Mouse (Mus musculus) CH12.LX (cell line): ENCODE results near the gene Sec24a. TPM values are rescaled to one million over a fixed set of nuclear protein-coding genes. Genes with fewer than 3 reads are reported as not detected.

ENCODE experiments used
- DNase-seq: peaks from one replicate; pipeline ENCODE4 v3.0.0-alpha.2; 2013; ENCODE audit errors: extremely low read depth
- H3K27ac ChIP-seq: 2 replicates; pipeline ENCODE4 v1.5.1; 2012; ENCODE audit warnings: low read depth, mild to moderate bottlenecking, control low read depth, moderate library complexity; ENCODE audit not compliant: insufficient read depth
- H3K27me3 ChIP-seq: replicated peaks from 2 replicates; pipeline ENCODE3; 2012; ENCODE audit warnings: inconsistent platforms
- H3K36me3 ChIP-seq, 2 experiments: replicated peaks in 1 of 2; 2 replicates each; pipeline versions ENCODE3 to v1.6.1; 2012; ENCODE audit warnings: inconsistent platforms in 1 of 2, low read length in 1 of 2, mild to moderate bottlenecking in 1 of 2, mixed read lengths in 1 of 2, moderate library complexity in 1 of 2; ENCODE audit not compliant: control insufficient read depth in 1 of 2, insufficient read depth in 1 of 2
- H3K4me1 ChIP-seq, 2 experiments: 2 replicates each; pipeline ENCODE4 v1.6.1; 2012; ENCODE audit warnings: inconsistent platforms in 1 of 2, moderate library complexity in 1 of 2; ENCODE audit not compliant: insufficient read depth in 2 of 2, control insufficient read depth in 1 of 2
- H3K4me2 ChIP-seq: 2 replicates; pipeline ENCODE4 v1.6.1; 2012; ENCODE audit warnings: low read depth, mild to moderate bottlenecking, control low read depth; ENCODE audit not compliant: poor library complexity, insufficient read depth, severe bottlenecking
- H3K4me3 ChIP-seq, 3 experiments: fragments of 150-350 bp in 1 of 3; sonication (generic) in 1 of 3; replicated peaks in 1 of 3; 2 replicates each; pipeline versions ENCODE3 to v1.5.1; 2011 to 2012; ENCODE audit warnings: low read depth in 2 of 3, low read length in 2 of 3, mild to moderate bottlenecking in 2 of 3, moderate library complexity in 2 of 3, control low read depth in 1 of 3, improper control_type of control experiment in 1 of 3, inconsistent platforms in 1 of 3, mixed read lengths in 1 of 3; ENCODE audit not compliant: poor library complexity in 1 of 3
- H3K79me2 ChIP-seq: replicated peaks from 2 replicates; pipeline ENCODE4 v1.6.1; 2012; ENCODE audit warnings: mild to moderate bottlenecking, moderate library complexity; ENCODE audit not compliant: control insufficient read depth, poor library complexity, insufficient read depth, severe bottlenecking; ENCODE audit errors: extremely low read depth
- H3K9ac ChIP-seq: 2 replicates; pipeline ENCODE4 v1.6.1; 2012; ENCODE audit warnings: low read depth, mild to moderate bottlenecking, control low read depth, moderate library complexity; ENCODE audit not compliant: insufficient read depth
- H3K9me3 ChIP-seq: replicated peaks from 2 replicates; pipeline ENCODE3; 2012; ENCODE audit warnings: low read length, inconsistent platforms, mixed read lengths
- CTCF ChIP-seq, 2 experiments: IDR thresholded peaks in 1 of 2; conservative IDR thresholded peaks in 1 of 2; 2 replicates each; pipeline ENCODE4 v1.5.1; 2011 to 2012; ENCODE audit warnings: low read depth in 2 of 2, low read length in 2 of 2, improper control_type of control experiment in 1 of 2, inconsistent platforms in 1 of 2, mild to moderate bottlenecking in 1 of 2, moderate library complexity in 1 of 2
- E2F4 ChIP-seq: IDR thresholded peaks from 2 replicates; pipeline ENCODE4 v1.6.1; 2011; ENCODE audit warnings: low read depth, low read length, improper control_type of control experiment; ENCODE audit not compliant: insufficient replicate concordance
- ELF1 ChIP-seq: IDR thresholded peaks from 2 replicates; pipeline ENCODE4 v1.6.1; 2014; ENCODE audit warnings: low read depth, mild to moderate bottlenecking, inconsistent platforms, low read length, improper control_type of control experiment
- HCFC1 ChIP-seq: IDR thresholded peaks from 2 replicates; pipeline ENCODE4 v1.6.1; 2012; ENCODE audit warnings: low read depth, mild to moderate bottlenecking, inconsistent platforms, low read length, improper control_type of control experiment
- JUN ChIP-seq: IDR thresholded peaks from 2 replicates; pipeline ENCODE4 v1.6.1; 2011; ENCODE audit warnings: low read depth, mild to moderate bottlenecking, low read length, improper control_type of control experiment, moderate library complexity; ENCODE audit not compliant: insufficient read depth
- MAX ChIP-seq: IDR thresholded peaks from 2 replicates; pipeline ENCODE4 v1.6.1; 2011; ENCODE audit warnings: low read length, improper control_type of control experiment
- MEF2A ChIP-seq: IDR thresholded peaks from 2 replicates; pipeline ENCODE4 v1.6.1; 2014; ENCODE audit warnings: low read depth, mild to moderate bottlenecking, inconsistent platforms, low read length, improper control_type of control experiment, borderline replicate concordance
- MXI1 ChIP-seq: IDR thresholded peaks from 2 replicates; pipeline ENCODE4 v1.6.1; 2011; ENCODE audit warnings: mild to moderate bottlenecking, low read depth, low read length, improper control_type of control experiment
- MYC ChIP-seq: IDR thresholded peaks from 2 replicates; pipeline ENCODE4 v1.6.1; 2011; ENCODE audit warnings: low read depth, mild to moderate bottlenecking, improper control_type of control experiment, low read length
- NELFE ChIP-seq: IDR thresholded peaks from 2 replicates; pipeline ENCODE4 v1.6.1; 2011; ENCODE audit warnings: low read depth, low read length, improper control_type of control experiment
- PAX5 ChIP-seq: IDR thresholded peaks from 2 replicates; pipeline ENCODE4 v1.6.1; 2012; ENCODE audit warnings: low read length, inconsistent platforms, mixed read lengths
- POLR2A ChIP-seq: IDR thresholded peaks from 2 replicates; pipeline ENCODE4 v1.6.1; 2011; ENCODE audit warnings: low read depth, mild to moderate bottlenecking, improper control_type of control experiment, low read length
- RCOR1 ChIP-seq: conservative IDR thresholded peaks from 2 replicates; pipeline ENCODE4 v1.6.1; 2012; ENCODE audit warnings: low read depth, mild to moderate bottlenecking, inconsistent platforms, low read length, improper control_type of control experiment
- TCF12 ChIP-seq: IDR thresholded peaks from 2 replicates; pipeline ENCODE4 v1.6.1; 2014; ENCODE audit warnings: low read depth, mild to moderate bottlenecking, inconsistent platforms, low read length, improper control_type of control experiment
- UBTF ChIP-seq: IDR thresholded peaks from 2 replicates; pipeline ENCODE4 v1.6.1; 2012; ENCODE audit warnings: low read depth, mild to moderate bottlenecking, inconsistent platforms, low read length, improper control_type of control experiment, moderate library complexity
- USF1 ChIP-seq: IDR thresholded peaks from 2 replicates; pipeline ENCODE4 v1.6.1; 2014; ENCODE audit warnings: low read depth, mild to moderate bottlenecking, inconsistent platforms, low read length, improper control_type of control experiment
- USF2 ChIP-seq: conservative IDR thresholded peaks from 2 replicates; pipeline ENCODE4 v1.6.1; 2011; ENCODE audit warnings: low read depth, low read length, improper control_type of control experiment
- ZC3H11A ChIP-seq: IDR thresholded peaks from 2 replicates; pipeline ENCODE4 v1.6.1; 2012; ENCODE audit warnings: low read depth, mild to moderate bottlenecking, inconsistent platforms, low read length, improper control_type of control experiment
- ZKSCAN1 ChIP-seq: IDR thresholded peaks from 2 replicates; pipeline ENCODE4 v1.6.1; 2012; ENCODE audit warnings: low read depth, inconsistent platforms, low read length, improper control_type of control experiment, borderline replicate concordance
- ZNF384 ChIP-seq: IDR thresholded peaks from 2 replicates; pipeline ENCODE4 v1.6.1; 2012; ENCODE audit warnings: low read depth, low read length, improper control_type of control experiment, inconsistent platforms
- dilution Hi-C: fragments of 300-500 bp; cut with MboI; formaldehyde crosslinking; loops from 2 replicates; pipeline ENCODE4 v1.14.3; 2020; ENCODE audit warnings: low sequenced_read_pairs; ENCODE audit not compliant: extremely low pct_unique_long_range_greater_than_20kb, extremely low pct_ligation_motif_present
- in situ Hi-C: fragments of 300-500 bp; cut with MboI; formaldehyde crosslinking; loops from 3 replicates; pipeline ENCODE4 v1.14.3; 2019; ENCODE audit warnings: low sequenced_read_pairs, low pct_ligation_motif_present, low pct_unique_long_range_greater_than_20kb, mixed read lengths
- polyA plus RNA-seq: library from polyadenylated mRNA; unstranded; fragments of >175 nt; gene quantifications from 2 replicates; pipeline ENCODE4 v1.2.1, GENCODE M21; 2012; ENCODE audit warnings: low read depth; ENCODE audit not compliant: insufficient read length
- total RNA-seq, 2 experiments: library from RNA; depleted of rRNA; stranded (reverse); fragments of 300-350 nt in 1 of 2; fragments of >200 nt in 1 of 2; gene quantifications; 2 replicates each; pipeline ENCODE4 v1.2.3; 2012 to 2014

The Sec24a gene
- total and polyA plus RNA-seq, 3 experiments, result 5.5 to 16.8 (median 6.3) TPM

- Histone ChIP-seq H3K79me2 (peaks cover 2% of the 10 kb centered on the region; the same call in 1 of the 2 replicates), H3K9ac (no peak overlapping the region), H3K4me1 (peaks cover 8 to 19% of the 10 kb centered on the region in 2 experiments), H3K27ac (no peak overlapping the region), H3K9me3 (peaks cover 8% of the 10 kb centered on the region), H3K27me3 (no peaks in the 10 kb centered on the region), H3K36me3 (peaks cover 5 to 21% of the 10 kb centered on the region in 2 experiments), H3K4me3 (no peak overlapping the region), H3K4me2 (no peak overlapping the region)
- in situ Hi-C loops (no loop called here), dilution Hi-C loops (no loop called here)
- DNase-seq, result no peak
- TF ChIP-seq USF2 (no peak), USF1 (no peak), MEF2A (no peak), MYC (no peak), NELFE (no peak), ELF1 (no peak), POLR2A (no peak), MXI1 (no peak), CTCF (conservative IDR thresholded peaks at IDR 0.05 in 1 of 2, IDR thresholded peaks at IDR 0.05 in 1 of 2; ENCODE audit: low read depth in 2 of 2, low read length in 2 of 2) (no peak), MAX (no peak), ZNF384 (no peak), UBTF (no peak), RCOR1 (no peak), E2F4 (no peak), ZC3H11A (no peak), PAX5 (no peak), TCF12 (no peak), JUN (no peak)
Measured at GRCm38 (mm10) chr11:51653736-51654135, 109.7 kb downstream of the Sec24a start.

- Histone ChIP-seq H3K9me3 (peaks cover 8% of the 10 kb centered on the region), H3K79me2 (peaks cover 6% of the 10 kb centered on the region; the same call in 1 of the 2 replicates), H3K36me3 (peaks cover 5 to 26% of the 10 kb centered on the region in 2 experiments), H3K4me3 (no peak overlapping the region), H3K27ac (no peak overlapping the region), H3K9ac (no peak overlapping the region), H3K27me3 (no peaks in the 10 kb centered on the region), H3K4me2 (no peak overlapping the region), H3K4me1 (peaks cover 14 to 21% of the 10 kb centered on the region in 2 experiments)
- DNase-seq, result no peak
- TF ChIP-seq HCFC1, result no peak
- TF ChIP-seq CTCF (conservative IDR thresholded peaks at IDR 0.05 in 1 of 2, IDR thresholded peaks at IDR 0.05 in 1 of 2; ENCODE audit: low read depth in 2 of 2, low read length in 2 of 2), result peak in 1 of 2 experiments; percentile 34; a peak in 2 of 4 replicates
- TF ChIP-seq ZKSCAN1, result no peak
- dilution Hi-C loops (no loop called here), in situ Hi-C loops (no loop called here)
Measured at GRCm38 (mm10) chr11:51652889-51653418, 110.5 kb downstream of the Sec24a start.
